Mouse (Mus musculus): ENCODE results near the gene Gm42517. TPM values are rescaled to one million over a fixed set of nuclear protein-coding genes. Genes with fewer than 3 reads are reported as not detected.

Gene Gm42517
- polyA plus RNA-seq, 1 experiment from 2014 or later, result 0.07 TPM

GRCm38 (mm10) chr5:108360211-108360610 lies 7.5 kb downstream of the Gm42517 start:
- H3K9ac ChIP-seq (ENCODE audit: low read depth, low read length), result no peak overlapping the region
- no peaks in the 10 kb centered on the region for H3K36me3 ChIP-seq (ENCODE audit: control insufficient read depth, insufficient read depth)
- peaks cover 10% of the 10 kb centered on the region for H3K27me3 ChIP-seq (replicated peaks; ENCODE audit: control insufficient read depth, insufficient read depth, low read length)
- no peaks in the 10 kb centered on the region for H3K4me1 ChIP-seq (replicated peaks; ENCODE audit: control insufficient read depth, insufficient read depth, low read length)
- no peak overlapping the region for H3K4me2 ChIP-seq (replicated peaks; ENCODE audit: low read depth)
- WGBS, result 83% methylated on average over 4 of the region's 4 CpGs
- no peaks in the 10 kb centered on the region for H3K9me3 ChIP-seq (ENCODE audit: control insufficient read depth)
- no peak for TF ChIP-seq CTCF (IDR thresholded peaks at IDR 0.05; ENCODE audit: low read depth)
- no peak overlapping the region for H3K4me3 ChIP-seq (ENCODE audit: low read depth, low read length)
- no peak overlapping the region for H3K27ac ChIP-seq (ENCODE audit: low read depth, low read length)
- no peak for ATAC-seq

GRCm38 (mm10) chr5:108359491-108359890 lies 8.2 kb downstream of the Gm42517 start:
- H3K9me3 ChIP-seq (ENCODE audit: control insufficient read depth), result no peaks in the 10 kb centered on the region
- no peak overlapping the region for H3K27ac ChIP-seq (ENCODE audit: low read depth, low read length)
- no peaks in the 10 kb centered on the region for H3K4me1 ChIP-seq (replicated peaks; ENCODE audit: control insufficient read depth, insufficient read depth, low read length)
- no peak overlapping the region for H3K4me3 ChIP-seq (ENCODE audit: low read depth, low read length)
- H3K36me3 ChIP-seq (ENCODE audit: control insufficient read depth, insufficient read depth), result no peaks in the 10 kb centered on the region
- no peak overlapping the region for H3K9ac ChIP-seq (ENCODE audit: low read depth, low read length)
- WGBS, result 86% methylated on average over 9 of the region's 9 CpGs
- no peak for ATAC-seq
- no peak overlapping the region for H3K4me2 ChIP-seq (replicated peaks; ENCODE audit: low read depth)
- peaks cover 4% of the 10 kb centered on the region; the same call in 1 of the 2 replicates for H3K27me3 ChIP-seq (replicated peaks; ENCODE audit: control insufficient read depth, insufficient read depth, low read length)
- TF ChIP-seq CTCF (IDR thresholded peaks at IDR 0.05; ENCODE audit: low read depth), result no peak

GRCm38 (mm10) chr5:108357862-108358261 lies 9.9 kb downstream of the Gm42517 start:
- no peaks in the 10 kb centered on the region for H3K27me3 ChIP-seq (replicated peaks; ENCODE audit: control insufficient read depth, insufficient read depth, low read length)
- TF ChIP-seq CTCF (IDR thresholded peaks at IDR 0.05; ENCODE audit: low read depth), result no peak
- H3K27ac ChIP-seq (ENCODE audit: low read depth, low read length), result no peak overlapping the region
- no peaks in the 10 kb centered on the region for H3K36me3 ChIP-seq (ENCODE audit: control insufficient read depth, insufficient read depth)
- no peak overlapping the region for H3K4me3 ChIP-seq (ENCODE audit: low read depth, low read length)
- H3K9me3 ChIP-seq (ENCODE audit: control insufficient read depth), result no peaks in the 10 kb centered on the region
- 81% methylated on average over 1 of the region's 1 CpGs for WGBS
- H3K4me2 ChIP-seq (replicated peaks; ENCODE audit: low read depth), result no peak overlapping the region
- no peaks in the 10 kb centered on the region for H3K4me1 ChIP-seq (replicated peaks; ENCODE audit: control insufficient read depth, insufficient read depth, low read length)
- ATAC-seq, result no peak
- H3K9ac ChIP-seq (ENCODE audit: low read depth, low read length), result no peak overlapping the region

- Histone ChIP-seq H3K36me3 (ENCODE audit: control insufficient read depth, insufficient read depth) (peaks cover 10% of the 10 kb centered on the region; the same call in 1 of the 2 replicates), H3K4me2 (replicated peaks; ENCODE audit: low read depth) (no peak overlapping the region), H3K9me3 (ENCODE audit: control insufficient read depth) (no peaks in the 10 kb centered on the region), H3K4me3 (ENCODE audit: low read depth, low read length) (no peak overlapping the region), H3K27ac (ENCODE audit: low read depth, low read length) (no peak overlapping the region), H3K4me1 (replicated peaks; ENCODE audit: control insufficient read depth, insufficient read depth, low read length) (no peaks in the 10 kb centered on the region), H3K9ac (ENCODE audit: low read depth, low read length) (no peak overlapping the region), H3K27me3 (replicated peaks; ENCODE audit: control insufficient read depth, insufficient read depth, low read length) (no peaks in the 10 kb centered on the region)
- ATAC-seq, result no peak
- TF ChIP-seq CTCF (IDR thresholded peaks at IDR 0.05; ENCODE audit: low read depth), result no peak
- 58% methylated on average over 2 of the region's 2 CpGs for WGBS
Measured at GRCm38 (mm10) chr5:108354056-108354455, 13.7 kb downstream of the Gm42517 start.

- ATAC-seq, result no peak
- no peak overlapping the region for H3K9ac ChIP-seq (ENCODE audit: low read depth, low read length)
- H3K4me2 ChIP-seq (replicated peaks; ENCODE audit: low read depth), result no peak overlapping the region
- 95% methylated on average over 9 of the region's 9 CpGs for WGBS
- H3K27me3 ChIP-seq (replicated peaks; ENCODE audit: control insufficient read depth, insufficient read depth, low read length), result no peaks in the 10 kb centered on the region
- no peaks in the 10 kb centered on the region for H3K9me3 ChIP-seq (ENCODE audit: control insufficient read depth)
- no peak overlapping the region for H3K27ac ChIP-seq (ENCODE audit: low read depth, low read length)
- peaks cover 27% of the 10 kb centered on the region for H3K36me3 ChIP-seq (ENCODE audit: control insufficient read depth, insufficient read depth)
- no peak overlapping the region for H3K4me3 ChIP-seq (ENCODE audit: low read depth, low read length)
- no peak for TF ChIP-seq CTCF (IDR thresholded peaks at IDR 0.05; ENCODE audit: low read depth)
- H3K4me1 ChIP-seq (replicated peaks; ENCODE audit: control insufficient read depth, insufficient read depth, low read length), result no peaks in the 10 kb centered on the region
Measured at GRCm38 (mm10) chr5:108349511-108350148, 18.1 kb downstream of the Gm42517 start.

- Histone ChIP-seq H3K9ac (ENCODE audit: low read depth, low read length) (no peak overlapping the region), H3K9me3 (ENCODE audit: control insufficient read depth) (no peaks in the 10 kb centered on the region), H3K4me1 (replicated peaks; ENCODE audit: control insufficient read depth, insufficient read depth, low read length) (no peaks in the 10 kb centered on the region), H3K36me3 (ENCODE audit: control insufficient read depth, insufficient read depth) (peaks cover 42% of the 10 kb centered on the region), H3K4me2 (replicated peaks; ENCODE audit: low read depth) (no peak overlapping the region), H3K4me3 (ENCODE audit: low read depth, low read length) (no peak overlapping the region), H3K27ac (ENCODE audit: low read depth, low read length) (no peak overlapping the region), H3K27me3 (replicated peaks; ENCODE audit: control insufficient read depth, insufficient read depth, low read length) (no peaks in the 10 kb centered on the region)
- TF ChIP-seq CTCF (IDR thresholded peaks at IDR 0.05; ENCODE audit: low read depth), result no peak
- WGBS, result 85% methylated on average over 6 of the region's 6 CpGs
- no peak for ATAC-seq
Measured at GRCm38 (mm10) chr5:108347843-108348242, 19.9 kb downstream of the Gm42517 start.
